Mouse (Mus musculus): ENCODE results near the gene Hoga1. TPM values are rescaled to one million over a fixed set of nuclear protein-coding genes. Genes with fewer than 3 reads are reported as not detected.
A peak's percentile ranks its signal among the peaks of the same experiment; 100 is the strongest.

Hoga1 gene
- polyA plus RNA-seq, 1 experiment = 2.4 TPM

DNA sequence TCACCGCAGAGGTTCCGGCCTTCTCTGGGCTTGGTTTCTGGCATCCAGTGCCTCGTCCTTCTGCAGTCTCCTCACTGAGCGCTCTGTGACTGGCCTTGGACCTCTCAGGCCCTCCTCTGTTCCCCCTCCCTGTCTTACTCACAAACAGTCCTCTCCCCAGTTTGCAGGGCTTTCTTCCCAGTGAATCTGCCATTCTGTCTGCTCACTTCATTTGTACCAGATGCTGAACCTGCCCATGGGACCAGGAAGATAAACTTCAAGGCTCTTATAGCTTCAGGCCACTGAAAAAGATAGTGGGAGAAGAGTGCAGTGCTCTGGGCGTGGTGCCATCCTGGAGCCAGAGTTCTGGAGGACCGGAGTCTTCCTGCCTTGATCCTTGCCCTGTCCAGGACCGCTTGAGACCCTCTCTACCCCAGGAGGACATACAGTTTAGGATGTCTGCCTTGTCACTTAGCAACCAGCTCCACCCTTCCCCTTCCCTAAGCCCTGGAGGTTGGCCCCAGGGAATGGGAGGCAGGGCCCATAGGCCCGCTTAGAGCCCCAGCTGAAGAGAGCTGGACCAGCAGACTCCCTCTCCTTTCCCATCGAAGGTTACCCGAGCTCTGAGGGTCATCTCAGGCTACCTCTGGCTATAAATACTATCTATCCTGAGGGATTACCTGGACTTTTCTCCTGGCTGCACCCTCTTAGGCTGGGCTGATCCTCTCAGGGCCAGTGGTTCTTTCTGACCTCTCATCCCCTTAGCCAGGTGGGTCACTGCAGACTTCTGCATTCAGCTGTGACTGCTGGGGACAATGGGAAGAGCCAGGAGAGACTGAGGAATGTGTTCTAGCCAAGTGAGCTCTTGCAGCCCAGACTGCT is 23.5 kb upstream of the Hoga1 start:
- no peak for DNase-seq (ENCODE audit: low spot score)

- no peak for DNase-seq (ENCODE audit: low spot score)
Measured at GRCm38 (mm10) chr19:42022542-42022848, 22.9 kb upstream of the Hoga1 start.

- peak; percentile 70 for DNase-seq (ENCODE audit: low spot score)
Measured at GRCm38 (mm10) chr19:42026158-42026557, 19.3 kb upstream of the Hoga1 start.

- no peak for DNase-seq (ENCODE audit: low spot score)
Measured at GRCm38 (mm10) chr19:42031112-42031511, 14.3 kb upstream of the Hoga1 start.

DNA sequence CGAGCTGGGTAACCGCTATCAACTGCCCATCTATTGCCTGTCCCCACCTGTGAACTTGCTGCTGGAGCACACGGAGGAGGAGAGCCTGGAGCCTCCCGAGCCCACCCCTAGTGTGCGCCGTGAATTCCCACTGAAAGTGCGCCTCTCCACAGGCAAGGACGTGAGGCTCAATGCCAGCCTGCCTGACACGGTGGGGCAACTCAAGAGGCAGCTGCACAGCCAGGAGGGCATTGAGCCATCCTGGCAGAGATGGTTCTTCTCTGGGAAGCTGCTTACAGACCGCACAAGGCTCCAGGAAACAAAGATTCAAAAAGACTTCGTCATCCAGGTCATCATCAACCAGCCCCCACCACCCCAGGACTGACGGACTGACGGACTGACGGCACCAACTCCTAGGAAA is 11.8 kb upstream of the Hoga1 start:
- no peak for DNase-seq (ENCODE audit: low spot score)

GRCm38 (mm10) chr19:42034146-42034775 is 11.1 kb upstream of the Hoga1 start:
- DNase-seq (ENCODE audit: low spot score) = no peak

- DNase-seq (ENCODE audit: low spot score) = no peak
Measured at GRCm38 (mm10) chr19:42034881-42035455, 10.4 kb upstream of the Hoga1 start.

- DNase-seq (ENCODE audit: low spot score) = peak; percentile 61
Measured at GRCm38 (mm10) chr19:42035456-42036248, 9.8 kb upstream of the Hoga1 start, which contains the start of gene Ankrd2. Gene Ankrd2 (plus strand): TSS chr19:42036000.

GRCm38 (mm10) chr19:42036357-42036756 is 9.1 kb upstream of the Hoga1 start:
- no peak for DNase-seq (ENCODE audit: low spot score)

DNA sequence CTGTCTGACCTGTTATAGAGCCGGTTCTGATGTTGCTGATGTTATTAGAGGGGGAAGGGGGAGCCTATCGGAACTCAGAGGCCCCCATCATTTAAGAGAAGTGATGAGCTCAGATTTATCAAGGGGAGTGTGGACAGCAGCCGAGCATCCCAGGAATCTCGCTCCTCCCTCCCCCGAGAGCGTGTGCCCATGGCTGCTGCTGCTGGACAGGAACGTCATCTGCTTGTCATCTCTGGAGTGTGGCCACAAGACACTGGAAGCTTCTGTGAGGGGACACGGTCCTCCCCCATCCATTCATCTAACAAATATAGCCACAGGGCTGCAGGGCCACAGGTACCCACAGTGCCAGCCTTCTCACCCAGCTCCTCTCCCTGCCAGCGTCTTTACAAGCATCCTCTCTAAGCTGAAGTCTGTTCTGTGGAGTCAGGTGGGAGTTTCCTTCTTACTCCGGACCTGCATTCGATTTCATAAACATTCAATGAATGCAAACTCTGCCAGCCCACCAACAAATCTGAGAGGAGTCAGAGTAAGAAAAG is 8.2 kb upstream of the Hoga1 start:
- DNase-seq (ENCODE audit: low spot score) = no peak

GRCm38 (mm10) chr19:42038310-42038709 is 7.1 kb upstream of the Hoga1 start:
- no peak for DNase-seq (ENCODE audit: low spot score)

GRCm38 (mm10) chr19:42043988-42044387 is 1.4 kb upstream of the Hoga1 start:
- no peak for DNase-seq (ENCODE audit: low spot score)

DNA sequence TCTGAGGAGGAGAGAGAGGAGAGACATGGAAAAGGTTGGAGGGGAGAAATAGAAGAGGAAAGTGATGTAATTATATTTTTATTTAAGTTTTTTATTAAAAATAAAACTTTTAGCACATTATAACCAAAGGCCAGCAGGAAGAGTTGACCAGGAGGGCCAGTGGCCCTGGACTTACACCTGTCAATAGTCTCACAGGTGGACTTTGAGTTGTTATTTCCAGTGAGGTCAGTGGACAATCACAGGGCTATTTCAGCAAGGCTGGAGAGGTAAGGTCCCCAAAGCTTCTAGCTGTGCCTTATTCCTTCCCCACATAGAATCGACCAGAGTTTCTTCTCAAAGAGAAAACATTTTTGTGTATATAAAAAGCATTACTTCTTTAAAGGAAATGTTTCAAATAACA is 4.8 kb downstream of the Hoga1 start:
- DNase-seq (ENCODE audit: low spot score) = no peak

GRCm38 (mm10) chr19:42051351-42051750 is 5.9 kb downstream of the Hoga1 start:
- DNase-seq (ENCODE audit: low spot score) = no peak

- DNase-seq (ENCODE audit: low spot score) = no peak
Measured at GRCm38 (mm10) chr19:42051948-42052347, 6.5 kb downstream of the Hoga1 start, which contains the start of gene 4933411K16Rik. Gene 4933411K16Rik (plus strand): TSS chr19:42052248.

GRCm38 (mm10) chr19:42054255-42054654 is 8.8 kb downstream of the Hoga1 start:
- DNase-seq (ENCODE audit: low spot score) = no peak

- no peak for DNase-seq (ENCODE audit: low spot score)
Measured at GRCm38 (mm10) chr19:42055881-42056280, 10.5 kb downstream of the Hoga1 start.

DNA sequence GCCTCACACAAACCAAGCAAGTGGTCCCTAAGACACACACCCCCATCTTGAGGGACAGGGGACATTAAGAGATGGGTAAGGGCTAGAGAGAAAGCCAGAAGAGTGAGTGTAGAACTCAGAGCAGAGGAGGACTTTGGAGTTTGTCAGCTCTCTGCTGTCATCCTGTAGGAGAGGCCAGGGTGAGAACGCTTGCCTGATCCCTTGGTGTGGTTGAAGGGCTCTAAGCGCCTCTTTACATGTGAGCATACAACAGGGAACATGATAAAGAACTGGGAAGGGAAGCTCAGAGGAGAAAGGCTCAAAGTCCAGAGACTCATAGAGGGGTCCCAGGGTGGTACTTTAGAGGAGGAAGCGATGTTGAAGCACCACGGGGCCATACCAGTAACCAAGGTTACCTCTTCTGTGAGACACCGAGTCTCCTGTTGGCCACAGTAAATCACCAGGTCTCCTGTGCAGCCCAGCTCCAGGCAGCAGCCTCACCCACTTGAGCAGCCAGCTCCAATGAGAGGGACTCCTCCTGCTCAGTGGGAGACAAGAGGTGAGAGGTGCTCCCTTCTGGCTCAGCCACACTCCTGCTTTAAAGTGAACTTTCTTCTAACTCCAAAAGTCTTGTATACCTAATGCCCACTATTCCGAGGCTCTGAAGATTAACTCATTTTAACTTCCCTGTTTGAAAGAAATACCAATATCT is 11.5 kb downstream of the Hoga1 start:
- no peak for DNase-seq (ENCODE audit: low spot score)

- no peak for DNase-seq (ENCODE audit: low spot score)
Measured at GRCm38 (mm10) chr19:42058426-42058825, 13.0 kb downstream of the Hoga1 start.

DNA sequence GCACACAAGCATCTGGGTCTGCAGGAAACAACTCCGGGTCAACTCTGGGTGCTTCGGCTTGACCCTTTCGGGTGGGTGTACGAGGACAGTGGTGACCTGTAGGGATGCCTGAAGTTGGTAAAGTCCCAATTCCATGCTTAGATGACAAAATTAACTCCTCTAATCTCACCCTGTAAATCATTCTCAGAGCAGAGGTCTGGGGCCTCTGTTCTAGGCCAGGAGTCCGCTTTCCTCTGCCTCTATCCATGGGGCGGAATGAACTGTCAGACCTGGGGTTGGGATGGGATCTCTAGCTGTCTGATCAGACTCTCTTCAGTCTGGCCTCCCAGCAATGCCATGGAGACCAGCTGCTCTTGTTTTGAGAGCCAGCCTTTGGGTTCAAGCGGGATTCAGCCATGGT is 16.0 kb downstream of the Hoga1 start:
- no peak for DNase-seq (ENCODE audit: low spot score)
